Mouse (Mus musculus) right cerebral cortex, adult 2 months (tissue): ENCODE results near the gene Wiz.

Experiments
- DNase-seq, 2 experiments: peaks; one replicate each; pipeline ENCODE4 v3.0.0; 2021 to 2022; ENCODE audit warnings: low spot score in 2 of 2

The Wiz gene

GRCm38 (mm10) chr17:32389101-32389659 is at the start of gene Wiz:
Gene Wiz (minus strand): TSS chr17:32389439.
- peak; percentile 92 to 93 for DNase-seq

DNA sequence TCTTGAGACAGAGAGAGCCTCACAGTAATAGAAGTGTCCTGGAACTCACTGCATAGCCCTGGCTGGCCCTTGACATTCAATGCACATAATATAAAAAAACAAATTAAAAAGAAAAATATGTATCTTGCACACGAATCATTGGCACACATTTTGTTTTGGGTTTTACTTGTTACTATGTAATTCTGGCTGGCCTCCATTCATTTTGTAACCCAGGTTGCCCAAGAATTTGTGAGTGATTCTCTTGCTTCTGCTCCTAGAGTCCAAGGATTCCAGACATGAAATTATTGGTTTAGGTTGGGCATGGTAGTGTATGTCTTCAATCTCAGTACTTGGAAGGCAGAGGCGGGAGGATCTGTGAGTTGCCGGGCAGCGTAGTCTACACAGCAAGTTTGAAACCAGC is 47.9 kb upstream of the Wiz start:
- DNase-seq, result no peak

- no peak for DNase-seq
Observed at GRCm38 (mm10) chr17:32435151-32435550, 45.9 kb upstream of the Wiz start.

GRCm38 (mm10) chr17:32434324-32434723 is 45.1 kb upstream of the Wiz start:
- DNase-seq, result no peak

GRCm38 (mm10) chr17:32431972-32432371 is 42.7 kb upstream of the Wiz start:
- peak in 1 of 2 experiments; percentile 4 for DNase-seq

DNA sequence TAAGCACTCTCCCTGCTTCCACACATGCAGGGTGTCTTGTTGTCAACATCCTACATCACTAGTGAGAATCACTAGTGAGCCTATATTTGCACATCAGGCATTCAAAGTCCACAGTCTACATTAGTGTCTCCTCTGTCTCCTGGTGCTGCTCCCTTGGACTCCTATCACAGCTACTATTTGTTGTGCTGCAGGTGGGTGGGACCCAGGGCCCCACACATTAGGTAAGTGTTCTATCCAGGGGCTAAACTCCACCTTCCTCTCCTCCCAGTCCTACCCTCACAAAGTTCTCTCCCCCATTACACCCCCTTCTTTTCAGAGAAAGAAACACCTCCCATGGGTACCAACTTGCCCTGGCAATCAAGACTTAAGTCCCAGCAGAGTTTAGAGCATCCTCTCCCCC is 37.4 kb upstream of the Wiz start:
- no peak for DNase-seq

GRCm38 (mm10) chr17:32424034-32424433 is 34.8 kb upstream of the Wiz start, which contains the start of gene Pglyrp2:
Gene Pglyrp2 (minus strand): TSS chr17:32424167.
- no peak for DNase-seq

GRCm38 (mm10) chr17:32420781-32421180 is 31.5 kb upstream of the Wiz start:
- no peak for DNase-seq

DNA sequence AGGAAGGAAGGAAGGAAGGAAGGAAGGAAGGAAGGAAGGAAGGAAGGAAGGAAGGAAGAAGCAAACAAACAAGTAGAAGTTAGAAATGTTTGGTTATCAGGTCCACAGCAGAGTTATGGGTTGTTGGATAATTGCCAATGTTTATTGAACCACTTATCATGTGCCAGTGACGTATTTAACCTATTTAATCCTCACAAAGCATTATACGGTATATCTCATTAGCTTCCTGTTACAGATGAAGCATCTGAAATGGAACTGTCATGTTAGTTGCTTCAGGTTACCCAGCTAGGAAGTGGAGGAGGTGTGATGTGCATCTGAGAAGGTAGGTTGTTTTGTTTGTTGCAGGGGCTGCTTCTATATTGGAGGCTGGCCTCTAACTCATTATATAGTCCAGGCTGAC is 30.8 kb upstream of the Wiz start:
- no peak for DNase-seq

DNA sequence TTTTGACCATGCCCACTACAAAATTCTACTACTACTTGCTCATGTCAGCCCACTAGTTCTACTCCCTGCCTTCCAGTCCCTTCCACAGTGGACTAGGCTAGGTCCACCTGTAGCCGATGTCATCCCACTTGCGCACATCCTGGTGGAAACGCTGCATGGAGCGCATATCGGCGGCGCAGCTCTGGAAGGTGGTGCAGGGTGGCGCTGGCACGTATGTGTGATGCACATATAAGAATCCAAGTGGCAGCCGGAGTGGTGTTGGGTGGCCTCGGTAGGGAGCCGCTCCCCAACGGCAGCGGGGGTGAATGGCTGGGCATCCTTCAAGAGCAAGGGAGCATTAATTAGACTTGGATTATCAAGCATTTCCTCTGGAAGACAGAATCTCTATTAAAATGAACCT is 27.5 kb upstream of the Wiz start:
- no peak for DNase-seq

GRCm38 (mm10) chr17:32415417-32416020 is 26.3 kb upstream of the Wiz start:
- DNase-seq, result no peak

DNA sequence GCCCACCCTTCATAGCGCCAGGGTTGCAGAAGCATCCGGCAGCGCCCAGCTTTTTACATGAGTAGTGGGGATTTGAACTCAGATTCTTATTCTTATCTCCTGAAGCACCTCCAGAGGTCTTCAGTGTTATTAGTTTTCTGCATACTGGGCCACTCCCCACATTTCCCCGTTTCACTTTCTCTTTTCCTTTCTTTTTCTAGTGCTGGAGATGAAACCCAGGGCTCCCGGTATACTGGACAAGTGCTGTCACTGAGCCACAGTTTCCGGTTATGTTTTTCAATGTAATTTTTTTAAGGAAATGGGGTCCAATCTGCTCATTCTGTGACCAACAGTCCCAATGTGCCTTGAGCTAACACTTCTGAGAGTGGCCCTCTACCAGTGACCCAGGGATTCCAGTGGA is 22.7 kb upstream of the Wiz start:
- DNase-seq, result no peak

GRCm38 (mm10) chr17:32403417-32403816 is 14.2 kb upstream of the Wiz start, which contains the start of gene Rasal3:
Gene Rasal3 (minus strand): TSS chr17:32403583.
- DNase-seq, result no peak

DNA sequence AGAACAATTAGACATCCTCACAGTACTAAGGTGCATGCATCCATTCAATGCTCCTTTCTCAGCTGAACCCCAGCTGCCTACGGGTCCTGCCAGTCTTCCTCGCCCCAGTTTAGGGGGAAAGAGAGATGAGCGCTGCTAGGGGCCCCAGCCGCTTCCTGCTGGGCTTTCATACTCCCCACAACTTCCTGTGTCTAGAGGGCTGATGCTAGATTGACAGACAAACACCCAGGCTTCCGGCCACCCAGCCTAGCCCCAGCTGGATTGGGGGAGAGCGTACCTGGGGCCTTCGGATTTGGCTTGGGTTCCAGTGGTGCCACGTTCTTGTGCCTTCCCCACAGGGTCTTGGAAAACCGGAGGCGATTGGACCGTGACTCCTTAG is 13.5 kb upstream of the Wiz start:
- DNase-seq, result no peak

- no peak for DNase-seq
Observed at GRCm38 (mm10) chr17:32402011-32402778, 13.0 kb upstream of the Wiz start.

DNA sequence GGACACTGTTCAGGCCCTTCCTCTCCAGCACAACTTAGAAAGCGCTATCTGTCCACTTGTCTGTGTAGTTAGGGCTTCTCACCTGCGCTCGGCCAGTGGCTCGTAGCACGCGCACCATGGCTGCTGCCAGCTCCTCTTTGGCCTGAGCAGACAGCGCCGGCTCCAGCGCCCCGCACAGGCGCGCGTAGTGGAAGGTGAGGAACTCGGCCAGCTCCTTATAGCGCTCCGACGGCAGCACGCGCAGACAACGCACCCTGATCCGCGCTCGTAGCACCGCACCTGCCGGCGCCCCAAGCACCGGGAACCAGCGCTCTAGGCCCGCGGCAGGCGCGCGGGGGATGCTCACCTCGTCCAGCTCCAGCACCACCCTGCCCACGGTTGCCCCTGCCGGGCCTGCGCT is 7.0 kb upstream of the Wiz start:
- DNase-seq, result no peak

- no peak for DNase-seq
Observed at GRCm38 (mm10) chr17:32393944-32394343, 4.7 kb upstream of the Wiz start.

DNA sequence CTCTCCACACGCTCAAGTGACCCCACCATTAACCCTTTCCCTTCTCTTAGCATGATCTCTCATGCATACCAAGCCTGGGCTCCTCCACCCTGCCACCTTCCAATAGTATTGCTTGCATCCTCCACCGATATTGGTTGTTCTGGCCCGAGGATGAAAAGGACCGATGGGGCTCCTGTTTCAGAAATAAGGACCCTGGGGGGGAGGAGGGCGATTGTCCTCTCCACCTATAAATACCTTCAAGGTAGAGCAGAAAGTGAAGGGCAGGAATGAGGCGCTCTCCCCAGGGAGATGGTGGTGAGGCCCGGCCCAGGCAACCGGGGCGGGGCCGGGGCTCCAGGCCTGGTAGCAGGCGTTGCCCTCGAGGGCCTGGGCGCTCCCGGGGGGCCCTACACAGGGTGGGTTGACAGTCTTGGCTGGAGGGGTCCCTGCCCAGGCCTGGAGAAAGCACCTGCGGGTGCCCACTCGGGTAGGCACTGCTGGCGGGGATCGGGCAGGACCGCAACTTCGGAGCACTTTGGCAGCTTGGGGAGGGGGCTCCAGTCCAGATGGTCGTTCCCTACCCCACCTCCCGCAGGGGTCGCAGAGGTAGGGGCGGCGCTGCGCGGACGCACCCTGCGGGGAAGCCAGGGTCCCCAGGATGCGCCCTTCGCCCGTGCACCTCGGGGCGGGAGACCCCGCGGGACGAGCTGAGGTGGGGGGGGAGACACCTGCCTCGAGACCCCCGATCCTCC is 704 bp downstream of the Wiz start:
- DNase-seq, result peak in 1 of 2 experiments; percentile 17

DNA sequence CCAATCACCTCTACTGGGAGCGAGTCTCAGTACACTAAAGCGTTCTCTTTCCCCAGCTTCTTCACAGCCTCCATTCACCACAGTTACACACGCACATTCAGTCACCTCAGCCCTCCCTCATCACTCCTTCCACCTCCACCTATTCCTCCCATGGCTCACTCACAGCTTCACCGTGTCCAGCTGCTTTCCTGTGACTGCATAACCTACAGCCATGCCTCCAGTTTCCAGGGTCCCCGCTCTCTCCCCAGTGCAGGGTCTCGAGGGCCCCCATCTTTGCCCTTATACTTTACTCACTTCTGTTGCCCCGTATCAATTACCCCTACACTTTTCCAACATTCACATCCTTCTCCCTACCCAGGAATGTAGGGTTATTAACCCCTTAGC is 1.3 kb downstream of the Wiz start:
- DNase-seq, result no peak

DNA sequence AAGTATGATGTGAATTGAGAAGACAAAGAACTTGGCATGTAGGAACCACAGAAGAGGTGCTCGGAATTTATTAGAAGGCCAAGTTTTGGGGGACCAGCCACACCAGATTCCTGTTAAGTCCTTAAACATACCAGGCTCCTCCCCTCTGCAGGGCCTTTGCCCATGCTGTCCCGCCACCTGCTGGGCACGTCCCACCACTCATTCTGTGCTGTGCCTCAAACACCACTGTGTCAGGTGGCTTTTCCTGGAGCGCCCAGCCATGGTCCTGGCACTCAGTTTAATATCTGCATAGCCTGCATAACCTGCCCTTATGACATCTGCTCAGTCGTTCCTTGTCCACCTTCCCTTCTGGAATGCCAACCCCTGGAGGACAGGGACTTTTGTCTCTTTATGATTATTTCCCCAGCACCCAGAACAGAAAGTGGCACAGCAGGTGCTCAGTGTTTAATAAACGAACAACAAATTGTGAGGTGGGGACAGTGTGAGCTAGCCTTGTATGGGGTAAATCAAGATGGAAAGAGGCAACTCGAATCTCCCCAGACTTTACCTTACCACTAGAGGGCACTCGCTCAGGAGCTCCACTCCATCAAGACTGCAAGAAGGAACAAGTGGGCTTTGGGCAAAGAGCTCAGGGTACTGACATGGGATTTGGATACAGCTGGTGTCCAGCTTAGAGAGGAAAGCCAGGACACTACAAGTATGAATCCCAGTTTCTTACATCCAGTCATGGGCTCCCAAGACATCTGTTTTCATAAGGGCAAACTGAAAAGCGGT is 2.4 kb downstream of the Wiz start:
- DNase-seq, result peak; percentile 58 to 73

- no peak for DNase-seq
Observed at GRCm38 (mm10) chr17:32383661-32384060, 5.6 kb downstream of the Wiz start.

GRCm38 (mm10) chr17:32382576-32382975 is 6.7 kb downstream of the Wiz start:
- DNase-seq, result no peak
